Mouse (Mus musculus) adrenal gland, adult 18-20 months (tissue): Measurements from ENCODE around the gene Gm20820. TPM values are rescaled to one million over a fixed set of nuclear protein-coding genes. Genes with fewer than 3 reads are reported as not detected.
"Not testable (repeated sequence)": the region's sequence is repeated elsewhere in the genome, so short reads cannot be mapped to it uniquely, and the experiment has no call there.

Experiments
- DNase-seq, 2 experiments: peaks; one replicate each; pipeline ENCODE4 v3.0.0; 2021 to 2022; ENCODE audit warnings: low spot score in 2 of 2
- long read RNA-seq, 2 experiments: library from polyadenylated mRNA; stranded (forward); transcript quantifications; one replicate each; pipeline ENCODE4 v2.0.0; 2021
- total RNA-seq, 2 experiments: library from RNA; stranded (reverse); gene quantifications; 1 replicate in 1 of 2; 2 replicates in 1 of 2; pipeline ENCODE4 v1.2.3; 2021

The Gm20820 gene
- total RNA-seq = not detected
- long read RNA-seq, experiment 1 = 0 reads
- long read RNA-seq, experiment 2 = 0 reads

DNA sequence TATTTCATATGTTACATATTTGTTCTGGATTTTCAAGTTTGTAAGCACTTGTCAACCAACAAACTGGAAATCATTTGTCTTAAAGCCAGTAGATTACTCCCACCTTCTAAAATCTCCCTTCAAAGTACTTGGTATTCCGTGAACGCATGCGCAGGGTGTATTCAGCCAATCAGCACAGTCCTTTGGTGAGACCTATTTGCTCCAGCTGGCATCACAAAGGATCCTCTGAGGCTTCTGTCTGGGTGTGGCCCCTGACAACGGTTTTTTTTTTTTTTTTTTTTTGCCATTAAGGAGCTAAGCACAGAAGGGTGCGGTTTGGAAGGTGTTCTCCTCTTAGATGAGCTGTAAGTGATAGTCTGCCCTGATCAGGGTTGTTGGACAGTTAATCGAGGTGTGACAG, at the start of gene Gm20820:
TSS of gene Gm20820 (plus strand) at position 301 of the 400 bp plus-strand sequence.
- not testable (repeated sequence) for DNase-seq
